Comparison of ENCODE assay signal across 14 mouse cellular contexts in genomic region chr2:157487733-157488175, GRCm38 (mm10).
DNase-seq lines count a peak whose midpoint lies in the region; ATAC-seq lines count a peak whose summit lies in the region.
"Had no signal": no experiment of that assay in that cellular context is flagged by ENCODE, and none has a peak within 500 bp of the region (broad histone marks: within the 10 kb centered on the region; RNA-seq: fewer than 3 reads in every experiment).

No protein-coding gene starts in this region.

- WGBS in embryonic facial prominence, embryonic 13.5 days: 26% methylated on average over 12 of the region's 12 CpGs
- 11% methylated on average over 12 of the region's 12 CpGs for WGBS in hindbrain, embryonic 14.5 days
- WGBS in midbrain, embryonic 15.5 days: 3% methylated on average over 12 of the region's 12 CpGs

- DNase-seq in embryo, embryonic 10 days (ENCODE audit: low spot score): peak; percentile 46
- DNase-seq in embryo, embryonic 9.5 days (ENCODE audit: extremely low spot score): no peak
- DNase-seq in hindbrain, embryonic 14.5 days (ENCODE audit: low spot score): no peak
- no peak for DNase-seq in kidney, adult 9 months
- no peak for DNase-seq in heart, adult 18-20 months
- DNase-seq: cerebellum, adult 11-12 months; gastrocnemius, postnatal 14 days; thymus, postnatal 14 days had no signal

- no peaks in the 10 kb centered on the region for H3K36me3 ChIP-seq in embryonic facial prominence, embryonic 13.5 days
- H3K36me3 ChIP-seq in hindbrain, embryonic 14.5 days (replicated peaks; ENCODE audit: control insufficient read depth, insufficient read depth): no peaks in the 10 kb centered on the region
- no peaks in the 10 kb centered on the region for H3K36me3 ChIP-seq in midbrain, embryonic 15.5 days (replicated peaks)
- H3K36me3 ChIP-seq: G1E; liver, embryonic 15.5 days had no signal

- H3K27me3 ChIP-seq in embryonic facial prominence, embryonic 13.5 days: no peaks in the 10 kb centered on the region
- H3K27me3 ChIP-seq in hindbrain, embryonic 14.5 days (ENCODE audit: control insufficient read depth, insufficient read depth, low read length): no peaks in the 10 kb centered on the region
- H3K27me3 ChIP-seq in midbrain, embryonic 15.5 days (replicated peaks): no peaks in the 10 kb centered on the region
- H3K27me3 ChIP-seq: liver, embryonic 15.5 days had no signal

- no peak overlapping the region for H3K9ac ChIP-seq in embryonic facial prominence, embryonic 13.5 days
- H3K9ac ChIP-seq in hindbrain, embryonic 14.5 days: peak overlapping the region; percentile 33
- no peak overlapping the region for H3K9ac ChIP-seq in midbrain, embryonic 15.5 days
- H3K9ac ChIP-seq: liver, embryonic 15.5 days had no signal

- no peak for ATAC-seq in embryonic facial prominence, embryonic 13.5 days (ENCODE audit: insufficient number of reproducible peaks, insufficient read depth, low FRiP score, low TSS enrichment, low read depth)
- peak; percentile 59; the same call in 1 of the 2 replicates for ATAC-seq in hindbrain, embryonic 14.5 days (ENCODE audit: low FRiP score)
- ATAC-seq in midbrain, embryonic 15.5 days (replicated peaks): peak; percentile 72
- ATAC-seq in CD4-positive, CD25-positive, alpha-beta regulatory T cell, adult 4 months: no peak
- ATAC-seq: inflammation-experienced regulatory T-cells, adult 6 months had no signal

- H3K9me3 ChIP-seq in embryonic facial prominence, embryonic 13.5 days: no peaks in the 10 kb centered on the region
- H3K9me3 ChIP-seq in hindbrain, embryonic 14.5 days (ENCODE audit: control insufficient read depth, low read length): no peaks in the 10 kb centered on the region
- H3K9me3 ChIP-seq in midbrain, embryonic 15.5 days: no peaks in the 10 kb centered on the region
- H3K9me3 ChIP-seq: G1E; liver, embryonic 15.5 days had no signal

- H3K4me1 ChIP-seq in embryonic facial prominence, embryonic 13.5 days: peaks cover 18% of the 10 kb centered on the region
- peaks cover 17% of the 10 kb centered on the region for H3K4me1 ChIP-seq in hindbrain, embryonic 14.5 days (replicated peaks; ENCODE audit: control insufficient read depth, insufficient read depth, low read length)
- H3K4me1 ChIP-seq in midbrain, embryonic 15.5 days: peaks cover 23% of the 10 kb centered on the region
- H3K4me1 ChIP-seq: liver, embryonic 15.5 days had no signal

- peak overlapping the region; percentile 22; the same call in 1 of the 2 replicates for H3K27ac ChIP-seq in embryonic facial prominence, embryonic 13.5 days
- peak overlapping the region; percentile 77 for H3K27ac ChIP-seq in hindbrain, embryonic 14.5 days
- peak overlapping the region; percentile 89 for H3K27ac ChIP-seq in midbrain, embryonic 15.5 days
- H3K27ac ChIP-seq: liver, embryonic 15.5 days had no signal

- H3K4me2 ChIP-seq in embryonic facial prominence, embryonic 13.5 days: no peak overlapping the region
- 0 out of 2 replicates have a peak overlapping the region, but pooled peaks have one; percentile 2 for H3K4me2 ChIP-seq in hindbrain, embryonic 14.5 days (replicated peaks)
- H3K4me2 ChIP-seq in midbrain, embryonic 15.5 days: peak overlapping the region; percentile 21; the same call in 1 of the 2 replicates
- H3K4me2 ChIP-seq: liver, embryonic 15.5 days had no signal

- H3K4me3 ChIP-seq in embryonic facial prominence, embryonic 13.5 days: no peak overlapping the region
- H3K4me3 ChIP-seq in hindbrain, embryonic 14.5 days (replicated peaks; ENCODE audit: low read length): no peak overlapping the region
- H3K4me3 ChIP-seq in midbrain, embryonic 15.5 days: no peak overlapping the region
- H3K4me3 ChIP-seq: liver, embryonic 15.5 days had no signal

Comparison
In these comparisons a context has a peak if more than half of its experiments do, and no peak if none do; other contexts are left out.
1. ATAC-seq: peak in hindbrain, embryonic 14.5 days (single experiment) and midbrain, embryonic 15.5 days (single experiment); none in embryonic facial prominence, embryonic 13.5 days (single experiment) and CD4-positive, CD25-positive, alpha-beta regulatory T cell, adult 4 months (single experiment).
2. H3K27ac ChIP-seq: peak in every context shown above with its lines; median percentile 89 in midbrain, embryonic 15.5 days; 77 in hindbrain, embryonic 14.5 days; 22 in embryonic facial prominence, embryonic 13.5 days.